ENCODE assay signal across 29 mouse cellular contexts in genomic region chr1:33595936-33596335, GRCm38 (mm10).
DNase-seq lines count a peak whose midpoint lies in the region; ATAC-seq lines count a peak whose summit lies in the region.
"Had no signal": no experiment of that assay in that cellular context is flagged by ENCODE, and none has a peak within 500 bp of the region (broad histone marks: within the 10 kb centered on the region; RNA-seq: fewer than 3 reads in every experiment).

No protein-coding gene starts in this region.

- no peaks in the 10 kb centered on the region for H3K27me3 ChIP-seq in hindbrain, embryonic 10.5 days (ENCODE audit: insufficient read depth, poor library complexity, severe bottlenecking)
- H3K27me3 ChIP-seq in hindbrain, embryonic 12.5 days = no peaks in the 10 kb centered on the region
- H3K27me3 ChIP-seq: heart, embryonic 12.5 days; intestine, embryonic 15.5 days; limb, embryonic 12.5 days; neural tube, embryonic 13.5 days had no signal

- H3K9me3 ChIP-seq in hindbrain, embryonic 10.5 days = peaks cover 14% of the 10 kb centered on the region
- H3K9me3 ChIP-seq in hindbrain, embryonic 12.5 days (replicated peaks) = no peaks in the 10 kb centered on the region
- H3K9me3 ChIP-seq: heart, embryonic 12.5 days; intestine, embryonic 15.5 days had no signal

- no peak overlapping the region for H3K9ac ChIP-seq in hindbrain, embryonic 12.5 days
- H3K9ac ChIP-seq: heart, embryonic 12.5 days; intestine, embryonic 15.5 days; limb, embryonic 12.5 days; lung, embryonic 14.5 days; neural tube, embryonic 13.5 days had no signal

- 87% methylated on average over 2 of the region's 2 CpGs for WGBS in hindbrain, embryonic 10.5 days
- 90% methylated on average over 2 of the region's 2 CpGs for WGBS in hindbrain, embryonic 12.5 days

- H3K27ac ChIP-seq in hindbrain, embryonic 10.5 days = peak overlapping the region; percentile 79
- no peak overlapping the region for H3K27ac ChIP-seq in hindbrain, embryonic 12.5 days
- H3K27ac ChIP-seq: heart, adult 2 months; hindbrain, postnatal 0 days; intestine, embryonic 15.5 days; layer of hippocampus, adult 2 months; left cerebral cortex, adult 2 months; limb, embryonic 12.5 days; neural tube, embryonic 13.5 days had no signal

- H3K36me3 ChIP-seq in hindbrain, embryonic 10.5 days = peaks cover 12% of the 10 kb centered on the region
- H3K36me3 ChIP-seq in hindbrain, embryonic 12.5 days = no peaks in the 10 kb centered on the region
- H3K36me3 ChIP-seq: heart, embryonic 12.5 days; intestine, embryonic 15.5 days; limb, embryonic 12.5 days had no signal

- no peak for DNase-seq in hindbrain, embryonic 10.5 days (ENCODE audit: low spot score)
- peak; percentile 22 to 33 for DNase-seq in spleen, adult 18-20 months
- no peak for DNase-seq in spleen, postnatal 4 days (ENCODE audit: low spot score in 2 of 2)
- DNase-seq in A20 (ENCODE audit: low read depth, low spot score) = peak; percentile 52
- DNase-seq in ovary, postnatal 14 days (ENCODE audit: low spot score) = no peak
- DNase-seq: adrenal gland, adult 2 months; adrenal gland, postnatal 36 days; cerebellum, adult 2 months; cerebellum, postnatal 14 days; heart, adult 2 months; heart, postnatal 10 days; kidney, adult 2 months; kidney, postnatal 36 days; lung, embryonic 14.5 days; lung, postnatal 14 days; retina, postnatal 1 day; right cerebral cortex, postnatal 14 days had no signal

- H3K4me3 ChIP-seq in hindbrain, embryonic 10.5 days = no peak overlapping the region
- no peak overlapping the region for H3K4me3 ChIP-seq in hindbrain, embryonic 12.5 days
- H3K4me3 ChIP-seq: erythroblast, embryonic 14.5 days; heart, adult 2 months; heart, embryonic 12.5 days; intestine, embryonic 15.5 days; layer of hippocampus, adult 2 months; left cerebral cortex, adult 2 months; limb, embryonic 12.5 days; neural tube, embryonic 13.5 days had no signal

- no peak overlapping the region for H3K4me2 ChIP-seq in hindbrain, embryonic 12.5 days (replicated peaks)
- H3K4me2 ChIP-seq: heart, embryonic 12.5 days; intestine, embryonic 15.5 days; limb, embryonic 12.5 days; lung, embryonic 14.5 days; neural tube, embryonic 13.5 days had no signal

- no peak for ATAC-seq in hindbrain, embryonic 12.5 days (ENCODE audit: low FRiP score)
- ATAC-seq in neutrophil, adult 5-6 weeks (ENCODE audit: extremely low read depth, insufficient number of reproducible peaks, low FRiP score, poor library complexity, severe bottlenecking) = peak; percentile 39; the same call in 1 of the 2 replicates
- ATAC-seq: CD4-positive, CD25-positive, alpha-beta regulatory T cell, adult 4 months; forebrain, embryonic 16.5 days; hindbrain, postnatal 0 days; intestine, embryonic 15.5 days had no signal

- H3K4me1 ChIP-seq in hindbrain, embryonic 10.5 days (replicated peaks) = peaks cover 24% of the 10 kb centered on the region
- H3K4me1 ChIP-seq in hindbrain, embryonic 12.5 days = peaks cover 5% of the 10 kb centered on the region; the same call in 1 of the 2 replicates
- H3K4me1 ChIP-seq: heart, embryonic 12.5 days; intestine, embryonic 15.5 days; neural tube, embryonic 13.5 days had no signal

Comparison
In these comparisons a context has a peak if more than half of its experiments do, and no peak if none do; other contexts are left out.
1. DNase-seq: peak in spleen, adult 18-20 months (2 of 2) and A20 (single experiment); none in hindbrain, embryonic 10.5 days (single experiment), spleen, postnatal 4 days (0 of 2) and ovary, postnatal 14 days (single experiment).